In the genomic region with DNA sequence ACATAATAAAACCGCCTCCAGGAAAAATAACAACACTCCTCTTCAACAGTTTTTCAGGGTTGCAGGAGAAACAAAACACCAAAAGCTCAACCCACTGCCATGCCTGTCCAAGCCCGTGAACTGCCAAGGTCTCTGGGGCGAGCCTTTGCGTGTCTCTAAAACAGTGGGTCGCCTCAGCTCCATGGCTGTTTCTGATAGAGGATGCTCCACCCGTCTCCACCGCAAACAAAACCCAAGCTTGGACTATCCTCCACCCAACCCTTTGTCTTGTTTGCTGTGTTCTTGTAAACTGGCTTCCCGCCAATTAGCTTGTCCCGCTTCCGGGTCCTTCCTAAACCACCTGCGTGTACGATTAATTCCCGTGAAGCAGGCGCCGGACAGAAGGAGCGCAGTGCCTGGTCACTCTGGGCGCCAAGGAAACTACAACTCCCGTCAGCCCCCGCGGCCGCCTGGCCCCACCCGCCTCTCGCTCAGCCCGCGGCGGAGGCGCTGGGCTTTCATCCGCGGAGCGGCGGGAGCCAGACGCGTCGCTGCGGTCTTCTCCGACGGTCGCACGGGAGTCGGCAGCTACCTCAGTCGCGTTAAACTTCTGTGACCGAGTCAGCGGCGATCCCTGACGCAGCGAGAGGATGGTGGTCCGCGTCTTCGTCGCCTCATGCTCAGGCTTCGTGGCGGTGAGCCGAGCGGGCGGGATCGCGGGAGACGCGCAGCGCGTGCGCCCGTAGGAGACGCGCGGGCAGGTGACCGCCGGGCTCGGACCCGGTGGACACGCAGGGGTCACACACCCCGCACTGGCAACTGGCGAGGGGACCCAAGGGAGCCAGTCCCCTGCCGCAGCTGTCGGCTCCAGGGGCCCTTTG, we compare ENCODE assay signal across 9 mouse cellular contexts. TPM values are rescaled to one million over a fixed set of nuclear protein-coding genes. Genes with fewer than 3 reads are reported as not detected.
DNase-seq lines count a peak whose midpoint lies in the region; ATAC-seq and TF ChIP-seq lines count a peak whose summit lies in the region.
"Had no signal": no experiment of that assay in that cellular context is flagged by ENCODE, and none has a peak within 500 bp of the region (broad histone marks: within the 10 kb centered on the region; RNA-seq: fewer than 3 reads in every experiment).

Gene Sh3bgrl2, plus strand, starts transcription at position 498 of the 860 bp plus-strand sequence.

- H3K27me3 ChIP-seq in forebrain, embryonic 11.5 days (ENCODE audit: control insufficient read depth, insufficient read depth, low read length) = no peaks in the 10 kb centered on the region
- H3K27me3 ChIP-seq in heart, embryonic 15.5 days = no peaks in the 10 kb centered on the region
- 0 out of 2 replicates have a peak, but pooled peaks cover 3% of the 10 kb centered on the region for H3K27me3 ChIP-seq in liver, embryonic 11.5 days (replicated peaks; ENCODE audit: control insufficient read depth, insufficient read depth, low read length)
- no peaks in the 10 kb centered on the region for H3K27me3 ChIP-seq in myocyte (ENCODE audit: control insufficient read depth, insufficient read depth, insufficient read length)
- H3K27me3 ChIP-seq: CH12.LX had no signal

- peak within 1 kb of the TSS; percentile 62 for H3K9ac ChIP-seq in forebrain, embryonic 11.5 days (ENCODE audit: low read length)
- H3K9ac ChIP-seq in heart, embryonic 15.5 days = peak within 1 kb of the TSS; percentile 68
- H3K9ac ChIP-seq in liver, embryonic 11.5 days (ENCODE audit: low read depth, low read length) = peak within 1 kb of the TSS; percentile 63

- no peaks in the 10 kb centered on the region for H3K36me3 ChIP-seq in forebrain, embryonic 11.5 days (ENCODE audit: control insufficient read depth, insufficient read depth, low read length)
- H3K36me3 ChIP-seq in heart, embryonic 15.5 days = no peaks in the 10 kb centered on the region
- H3K36me3 ChIP-seq in liver, embryonic 11.5 days (ENCODE audit: control insufficient read depth, insufficient read depth, low read length) = no peaks in the 10 kb centered on the region
- H3K36me3 ChIP-seq in myocyte (ENCODE audit: control insufficient read depth, insufficient read depth) = no peaks in the 10 kb centered on the region

- peak within 1 kb of the TSS; percentile 76 for H3K4me2 ChIP-seq in forebrain, embryonic 11.5 days (ENCODE audit: low read depth, low read length, severe bottlenecking)
- peak within 1 kb of the TSS; percentile 91 for H3K4me2 ChIP-seq in heart, embryonic 15.5 days
- H3K4me2 ChIP-seq in liver, embryonic 11.5 days = peak within 1 kb of the TSS; percentile 77
- peak within 1 kb of the TSS; percentile 74 for H3K4me2 ChIP-seq in myocyte (ENCODE audit: low read depth)

- H3K4me3 ChIP-seq in forebrain, embryonic 11.5 days (ENCODE audit: low read depth, low read length) = peak within 1 kb of the TSS; percentile 56
- peak within 1 kb of the TSS; percentile 81 for H3K4me3 ChIP-seq in heart, embryonic 15.5 days
- peak within 1 kb of the TSS; percentile 66 for H3K4me3 ChIP-seq in liver, embryonic 11.5 days (ENCODE audit: low read depth, low read length)
- peak within 1 kb of the TSS; percentile 38 for H3K4me3 ChIP-seq in myocyte

- peak; percentile 87 for TF ChIP-seq POLR2A in myocyte (IDR thresholded peaks at IDR 0.05; ENCODE audit: insufficient read length, low read depth)

- peak within 1 kb of the TSS; percentile 24 for H3ac ChIP-seq in myocyte (ENCODE audit: control insufficient read depth, insufficient read length)

- H3K4me1 ChIP-seq in forebrain, embryonic 11.5 days (replicated peaks; ENCODE audit: control insufficient read depth, insufficient read depth, low read length) = no peaks in the 10 kb centered on the region
- H3K4me1 ChIP-seq in heart, embryonic 15.5 days (replicated peaks) = peaks cover 17% of the 10 kb centered on the region
- no peaks in the 10 kb centered on the region for H3K4me1 ChIP-seq in liver, embryonic 11.5 days (replicated peaks; ENCODE audit: control insufficient read depth, insufficient read depth, low read length)

- DNase-seq in B cell, adult 2 months = peak; percentile 69 to 73
- DNase-seq in c-Kit-negative CD71-positive TER-119-positive erythroid progenitor cells, embryonic 14.5 days (ENCODE audit: low read depth, low spot score) = peak; percentile 45
- DNase-seq in forebrain, embryonic 11.5 days (ENCODE audit: low spot score) = peak; percentile 89
- DNase-seq in kidney, postnatal 14 days = peak; percentile 90
- DNase-seq in liver, embryonic 11.5 days (ENCODE audit: low spot score) = peak; percentile 88
- DNase-seq in spleen, postnatal 36 days (ENCODE audit: low spot score in 2 of 2) = peak; percentile 47 to 60

- ATAC-seq in forebrain, embryonic 11.5 days (replicated peaks; ENCODE audit: low FRiP score) = peak; percentile 98
- ATAC-seq in heart, embryonic 15.5 days (replicated peaks; ENCODE audit: insufficient number of reproducible peaks, insufficient read depth, low FRiP score, low read depth) = peak; percentile 78
- ATAC-seq in liver, embryonic 11.5 days (replicated peaks; ENCODE audit: low FRiP score) = peak; percentile 91

- no peaks in the 10 kb centered on the region for H3K9me3 ChIP-seq in forebrain, embryonic 11.5 days (ENCODE audit: control insufficient read depth, low read length)
- H3K9me3 ChIP-seq in heart, embryonic 15.5 days (replicated peaks) = no peaks in the 10 kb centered on the region
- no peaks in the 10 kb centered on the region for H3K9me3 ChIP-seq in liver, embryonic 11.5 days (ENCODE audit: control insufficient read depth, low read length)

- H3K27ac ChIP-seq in forebrain, embryonic 11.5 days (ENCODE audit: low read depth, low read length) = no peak within 1 kb of the TSS
- peak within 1 kb of the TSS; percentile 35; the same call in 1 of the 2 replicates for H3K27ac ChIP-seq in heart, embryonic 15.5 days
- H3K27ac ChIP-seq in liver, embryonic 11.5 days (ENCODE audit: low read depth, low read length) = no peak within 1 kb of the TSS

- H3K79me2 ChIP-seq in myocyte (ENCODE audit: control insufficient read depth, insufficient read depth) = no peaks in the 10 kb centered on the region

- WGBS in forebrain, embryonic 11.5 days = 2% methylated on average over 76 of the region's 76 CpGs
- 2% methylated on average over 76 of the region's 76 CpGs for WGBS in heart, embryonic 15.5 days
- WGBS in liver, embryonic 11.5 days = 2% methylated on average over 76 of the region's 76 CpGs

TF ChIP-seq in myocyte, 11 proteins besides CTCF, POLR2A, EP300 and RAD21:
- TF ChIP-seq TCF12 (IDR thresholded peaks at IDR 0.05; ENCODE audit: insufficient read depth, poor library complexity, severe bottlenecking) (no peak), MYOD1 (IDR thresholded peaks at IDR 0.05; ENCODE audit: control insufficient read depth in 1 of 3, insufficient read length in 2 of 3, low read depth in 2 of 3) (peak in 1 of 3 experiments; percentile 10), REST (IDR thresholded peaks at IDR 0.05; ENCODE audit: insufficient read depth, insufficient read length) (no peak), MYOG (IDR thresholded peaks at IDR 0.05; ENCODE audit: control insufficient read depth in 1 of 3, insufficient read depth in 1 of 3, insufficient read length in 2 of 3, low read depth in 2 of 3) (peak in 2 of 3 experiments; percentile 3 to 14), E2F4 (IDR thresholded peaks at IDR 0.05; ENCODE audit: insufficient read depth) (no peak), POLR2AphosphoS2 (IDR thresholded peaks at IDR 0.05; ENCODE audit: insufficient read length, low read depth) (peak; percentile 63)

RNA-seq across cellular contexts. Expression of gene Sh3bgrl2, which starts in this region (rescaled TPM):
- polyA plus RNA-seq in forebrain, embryonic 11.5 days (2014; fragmentation: Nextera tagmentation; extraction: Ambion mirVana) = 13.2 TPM in 2 replicates
- polyA plus RNA-seq in heart, embryonic 15.5 days (2015; fragmentation: Nextera tagmentation; extraction: Ambion mirVana) = 11.1 and 11.9 TPM in 2 replicates
- 17.2 and 19.7 TPM in 2 replicates for polyA plus RNA-seq in liver, embryonic 11.5 days (2014; fragmentation: Nextera tagmentation; extraction: Ambion mirVana)
- polyA plus RNA-seq in myocyte (2012; fragmentation: generic; extraction: Trizol) = 4.0 TPM
